Mouse (Mus musculus): ENCODE data around the gene Olfr1413. TPM values are rescaled to one million over a fixed set of nuclear protein-coding genes. Genes with fewer than 3 reads are reported as not detected.
A peak's percentile ranks its signal among the peaks of the same experiment; 100 is the strongest.

The Olfr1413 gene
- not detected in 2 replicates for polyA plus RNA-seq (2015; fragmentation: Nextera tagmentation; extraction: Ambion mirVana)

- Histone ChIP-seq H3K9me3 (replicated peaks) (no peaks in the 10 kb centered on the region), H3K4me2 (no peak within 1 kb of the TSS), H3K4me1 (no peaks in the 10 kb centered on the region), H3K9ac (no peak within 1 kb of the TSS), H3K27me3 (no peaks in the 10 kb centered on the region), H3K27ac (no peak within 1 kb of the TSS), H3K4me3 (no peak within 1 kb of the TSS), H3K36me3 (ENCODE audit: poor library complexity, severe bottlenecking) (no peaks in the 10 kb centered on the region)
- WGBS: 92% methylated on average over 3 of the region's 3 CpGs
- no peak for ATAC-seq
These were observed at the start of gene Olfr1413 for GRCm38 (mm10) chr1:92571022-92571421. TSS of gene Olfr1413 (plus strand) at chr1:92571322.

- ATAC-seq: peak; percentile 58
- no peak overlapping the region for H3K9ac ChIP-seq
- H3K4me2 ChIP-seq: no peak overlapping the region
- H3K9me3 ChIP-seq (replicated peaks): no peaks in the 10 kb centered on the region
- no peak overlapping the region for H3K4me3 ChIP-seq
- H3K4me1 ChIP-seq: no peaks in the 10 kb centered on the region
- H3K36me3 ChIP-seq (ENCODE audit: poor library complexity, severe bottlenecking): no peaks in the 10 kb centered on the region
- 16% methylated on average over 10 of the region's 10 CpGs for WGBS
- H3K27ac ChIP-seq: no peak overlapping the region
- no peaks in the 10 kb centered on the region; the same call in 1 of the 2 replicates for H3K27me3 ChIP-seq
These were observed 49.7 kb upstream of the Olfr1413 start for GRCm38 (mm10) chr1:92521376-92521775.

- Histone ChIP-seq H3K4me1 (no peaks in the 10 kb centered on the region), H3K9ac (no peak overlapping the region), H3K9me3 (replicated peaks) (no peaks in the 10 kb centered on the region), H3K27me3 (no peaks in the 10 kb centered on the region; the same call in 1 of the 2 replicates), H3K4me2 (no peak overlapping the region), H3K4me3 (no peak overlapping the region), H3K27ac (no peak overlapping the region), H3K36me3 (ENCODE audit: poor library complexity, severe bottlenecking) (no peaks in the 10 kb centered on the region)
- WGBS: 80% methylated on average over 3 of the region's 3 CpGs
- no peak for ATAC-seq
These were observed 47.4 kb upstream of the Olfr1413 start for GRCm38 (mm10) chr1:92523764-92524163.

GRCm38 (mm10) chr1:92536972-92537371 is 34.1 kb upstream of the Olfr1413 start:
- Histone ChIP-seq H3K36me3 (ENCODE audit: poor library complexity, severe bottlenecking) (no peaks in the 10 kb centered on the region), H3K4me3 (no peak overlapping the region), H3K9me3 (replicated peaks) (0 out of 2 replicates have a peak, but pooled peaks cover 2% of the 10 kb centered on the region), H3K27ac (no peak overlapping the region), H3K9ac (no peak overlapping the region), H3K4me1 (no peaks in the 10 kb centered on the region), H3K27me3 (0 out of 2 replicates have a peak, but pooled peaks cover 2% of the 10 kb centered on the region), H3K4me2 (no peak overlapping the region)
- no peak for ATAC-seq
- WGBS: 36% methylated on average over 5 of the region's 5 CpGs

- Histone ChIP-seq H3K4me3 (no peak overlapping the region), H3K27ac (no peak overlapping the region), H3K27me3 (0 out of 2 replicates have a peak, but pooled peaks cover 2% of the 10 kb centered on the region), H3K36me3 (ENCODE audit: poor library complexity, severe bottlenecking) (no peaks in the 10 kb centered on the region), H3K9me3 (replicated peaks) (0 out of 2 replicates have a peak, but pooled peaks cover 2% of the 10 kb centered on the region), H3K9ac (no peak overlapping the region), H3K4me1 (no peaks in the 10 kb centered on the region), H3K4me2 (no peak overlapping the region)
- no peak for ATAC-seq
- WGBS: 42% methylated on average over 2 of the region's 2 CpGs
These were observed 32.1 kb upstream of the Olfr1413 start for GRCm38 (mm10) chr1:92539071-92539470.

GRCm38 (mm10) chr1:92545929-92546328 is 25.2 kb upstream of the Olfr1413 start:
- 85% methylated on average over 2 of the region's 2 CpGs for WGBS
- no peaks in the 10 kb centered on the region for H3K27me3 ChIP-seq
- H3K9me3 ChIP-seq (replicated peaks): 0 out of 2 replicates have a peak, but pooled peaks cover 2% of the 10 kb centered on the region
- H3K9ac ChIP-seq: no peak overlapping the region
- no peak overlapping the region for H3K4me2 ChIP-seq
- no peak for ATAC-seq
- no peak overlapping the region for H3K27ac ChIP-seq
- H3K4me3 ChIP-seq: no peak overlapping the region
- no peaks in the 10 kb centered on the region for H3K4me1 ChIP-seq
- H3K36me3 ChIP-seq (ENCODE audit: poor library complexity, severe bottlenecking): no peaks in the 10 kb centered on the region

- no peaks in the 10 kb centered on the region for H3K4me1 ChIP-seq
- 85% methylated on average over 2 of the region's 2 CpGs for WGBS
- H3K9ac ChIP-seq: no peak within 1 kb of the TSS
- no peak within 1 kb of the TSS for H3K27ac ChIP-seq
- H3K36me3 ChIP-seq (ENCODE audit: poor library complexity, severe bottlenecking): no peaks in the 10 kb centered on the region
- no peak within 1 kb of the TSS for H3K4me3 ChIP-seq
- H3K27me3 ChIP-seq: 0 out of 2 replicates have a peak, but pooled peaks cover 2% of the 10 kb centered on the region
- no peaks in the 10 kb centered on the region for H3K9me3 ChIP-seq (replicated peaks)
- ATAC-seq: no peak
- no peak within 1 kb of the TSS for H3K4me2 ChIP-seq
These were observed 14.4 kb downstream of the Olfr1413 start, which contains the start of gene Olfr1412 for GRCm38 (mm10) chr1:92585479-92585878. TSS of gene Olfr1412 (plus strand) at chr1:92585779.

GRCm38 (mm10) chr1:92594111-92594510 is 23.0 kb downstream of the Olfr1413 start, which contains the start of gene Olfr1411:
TSS of gene Olfr1411 (plus strand) at chr1:92594411.
- no peaks in the 10 kb centered on the region for H3K36me3 ChIP-seq (ENCODE audit: poor library complexity, severe bottlenecking)
- no peak within 1 kb of the TSS for H3K27ac ChIP-seq
- no peak within 1 kb of the TSS for H3K9ac ChIP-seq
- ATAC-seq: no peak
- no peak within 1 kb of the TSS for H3K4me3 ChIP-seq
- H3K4me1 ChIP-seq: no peaks in the 10 kb centered on the region
- H3K27me3 ChIP-seq: peaks cover 2% of the 10 kb centered on the region; the same call in 1 of the 2 replicates
- H3K4me2 ChIP-seq: no peak within 1 kb of the TSS
- no peaks in the 10 kb centered on the region for H3K9me3 ChIP-seq (replicated peaks)

- Histone ChIP-seq H3K4me1 (no peaks in the 10 kb centered on the region), H3K36me3 (ENCODE audit: poor library complexity, severe bottlenecking) (no peaks in the 10 kb centered on the region), H3K4me2 (no peak overlapping the region), H3K27me3 (no peaks in the 10 kb centered on the region; the same call in 1 of the 2 replicates), H3K9ac (no peak overlapping the region), H3K4me3 (no peak overlapping the region), H3K9me3 (replicated peaks) (no peaks in the 10 kb centered on the region), H3K27ac (no peak overlapping the region)
- WGBS: 87% methylated on average over 3 of the region's 3 CpGs
- ATAC-seq: no peak
These were observed 24.9 kb downstream of the Olfr1413 start for GRCm38 (mm10) chr1:92596019-92596418.

GRCm38 (mm10) chr1:92605482-92605881 is 34.4 kb downstream of the Olfr1413 start, which contains the start of gene Olfr1410:
TSS of gene Olfr1410 (plus strand) at chr1:92605782.
- no peak within 1 kb of the TSS for H3K4me3 ChIP-seq
- H3K4me1 ChIP-seq: no peaks in the 10 kb centered on the region
- WGBS: 96% methylated on average over 1 of the region's 1 CpGs
- ATAC-seq: no peak
- H3K27me3 ChIP-seq: no peaks in the 10 kb centered on the region; the same call in 1 of the 2 replicates
- no peak within 1 kb of the TSS for H3K9ac ChIP-seq
- H3K27ac ChIP-seq: no peak within 1 kb of the TSS
- no peaks in the 10 kb centered on the region for H3K9me3 ChIP-seq (replicated peaks)
- H3K4me2 ChIP-seq: no peak within 1 kb of the TSS
- no peaks in the 10 kb centered on the region for H3K36me3 ChIP-seq (ENCODE audit: poor library complexity, severe bottlenecking)

- WGBS: 77% methylated on average over 4 of the region's 4 CpGs
- Histone ChIP-seq H3K4me3 (no peak overlapping the region), H3K36me3 (ENCODE audit: poor library complexity, severe bottlenecking) (no peaks in the 10 kb centered on the region)
These were observed 36.6 kb downstream of the Olfr1413 start for GRCm38 (mm10) chr1:92607711-92608110.

GRCm38 (mm10) chr1:92611008-92611407 is 39.9 kb downstream of the Olfr1413 start:
- WGBS: 9% methylated on average over 5 of the region's 5 CpGs
- no peak for ATAC-seq

More at GRCm38 (mm10) chr1:92607711-92608110, 36.6 kb downstream of the Olfr1413 start:
- H3K4me2 ChIP-seq: no peak overlapping the region
- ATAC-seq: no peak
- H3K27me3 ChIP-seq: peaks cover 6% of the 10 kb centered on the region; the same call in 1 of the 2 replicates
- H3K9me3 ChIP-seq (replicated peaks): no peaks in the 10 kb centered on the region
- no peaks in the 10 kb centered on the region for H3K4me1 ChIP-seq
- no peak overlapping the region for H3K27ac ChIP-seq
- no peak overlapping the region for H3K9ac ChIP-seq

GRCm38 (mm10) chr1:92613175-92613574 is 42.1 kb downstream of the Olfr1413 start:
- no peak overlapping the region for H3K9ac ChIP-seq
- H3K27ac ChIP-seq: no peak overlapping the region
- H3K4me3 ChIP-seq: no peak overlapping the region
- H3K4me1 ChIP-seq: no peaks in the 10 kb centered on the region
- no peaks in the 10 kb centered on the region for H3K36me3 ChIP-seq (ENCODE audit: poor library complexity, severe bottlenecking)
- no peak overlapping the region for H3K4me2 ChIP-seq
- peaks cover 6% of the 10 kb centered on the region; the same call in 1 of the 2 replicates for H3K27me3 ChIP-seq
- H3K9me3 ChIP-seq (replicated peaks): no peaks in the 10 kb centered on the region
- ATAC-seq: no peak; the same call in 1 of the 2 replicates
- 36% methylated on average over 4 of the region's 4 CpGs for WGBS

More at GRCm38 (mm10) chr1:92611008-92611407, 39.9 kb downstream of the Olfr1413 start:
- H3K9me3 ChIP-seq (replicated peaks): no peaks in the 10 kb centered on the region
- H3K9ac ChIP-seq: no peak overlapping the region
- peaks cover 6% of the 10 kb centered on the region; the same call in 1 of the 2 replicates for H3K27me3 ChIP-seq
- H3K27ac ChIP-seq: no peak overlapping the region
- H3K4me2 ChIP-seq: no peak overlapping the region
- H3K4me1 ChIP-seq: no peaks in the 10 kb centered on the region
- no peak overlapping the region for H3K4me3 ChIP-seq
- H3K36me3 ChIP-seq (ENCODE audit: poor library complexity, severe bottlenecking): no peaks in the 10 kb centered on the region
